Mouse (Mus musculus): Measurements from ENCODE around the gene Pax5. TPM values are rescaled to one million over a fixed set of nuclear protein-coding genes. Genes with fewer than 3 reads are reported as not detected.
A peak's percentile ranks its signal among the peaks of the same experiment; 100 is the strongest.

Gene Pax5
- total and polyA plus RNA-seq, 3 experiments, result not detected

DNA sequence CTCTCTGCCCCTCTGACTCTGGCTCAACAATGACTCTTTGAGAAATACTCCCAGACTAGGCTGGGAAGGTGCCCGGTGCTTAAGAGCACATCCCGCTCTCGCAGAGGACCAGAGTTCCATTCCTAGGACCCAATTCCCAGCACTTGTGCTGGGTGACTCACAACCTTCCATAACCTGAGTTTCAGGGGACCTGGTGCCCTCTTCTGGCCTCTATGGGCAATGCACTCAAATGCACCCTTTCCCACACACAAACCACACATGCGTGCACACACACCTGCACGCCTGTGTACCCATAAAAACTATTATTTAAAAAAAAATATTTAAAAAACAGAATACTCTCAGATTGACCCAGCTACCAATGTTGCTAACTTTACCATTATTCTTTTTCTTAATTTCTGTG lies 90.0 kb downstream of the Pax5 start:
- Histone ChIP-seq H3K36me3 (ENCODE audit: control insufficient read depth in 1 of 2, insufficient read depth in 2 of 2, low read length in 2 of 2) (no peaks in the 10 kb centered on the region), H3K27me3 (ENCODE audit: control insufficient read depth in 1 of 2, insufficient read depth in 2 of 2, low read length in 2 of 2) (no peaks in the 10 kb centered on the region; a peak in 1 of 4 replicates), H3K27ac (ENCODE audit: control insufficient read depth, low read depth, low read length) (no peak overlapping the region), H3K9ac (ENCODE audit: control insufficient read depth, low read depth, low read length, poor library complexity, severe bottlenecking) (no peak overlapping the region), H3K79me2 (ENCODE audit: control insufficient read depth, insufficient read depth, low read length, poor library complexity) (no peaks in the 10 kb centered on the region), H3K4me3 (ENCODE audit: control insufficient read depth in 1 of 2, insufficient read depth in 1 of 2, low read depth in 2 of 2, low read length in 2 of 2) (no peak overlapping the region), H3K9me3 (replicated peaks; ENCODE audit: insufficient read depth, low read length) (no peaks in the 10 kb centered on the region), H3K4me1 (ENCODE audit: control insufficient read depth in 1 of 2, insufficient read depth in 2 of 2, low read length in 2 of 2) (no peaks in the 10 kb centered on the region)
- peak; percentile 2 for DNase-seq (ENCODE audit: low read depth, low spot score)
- TF ChIP-seq USF1 (IDR thresholded peaks at IDR 0.05; ENCODE audit: low read depth, low read length) (no peak), TBP (IDR thresholded peaks at IDR 0.05; ENCODE audit: low read depth, low read length) (no peak), SMC3 (IDR thresholded peaks at IDR 0.05; ENCODE audit: low read depth, low read length) (peak; percentile 29), CTCF (IDR thresholded peaks at IDR 0.05 in 2 of 3, conservative IDR thresholded peaks at IDR 0.05 in 1 of 3; ENCODE audit: control insufficient read depth in 1 of 3, insufficient read depth in 1 of 3, low read depth in 2 of 3, low read length in 3 of 3, poor library complexity in 1 of 3, severe bottlenecking in 1 of 3) (peak; percentile 32 to 37 (median 35)), JUND (IDR thresholded peaks at IDR 0.05; ENCODE audit: low read depth, low read length) (no peak), POLR2A (IDR thresholded peaks at IDR 0.05; ENCODE audit: control insufficient read depth in 1 of 2, insufficient read depth in 1 of 2, low read depth in 1 of 2, low read length in 2 of 2, poor library complexity in 1 of 2) (no peak)

DNA sequence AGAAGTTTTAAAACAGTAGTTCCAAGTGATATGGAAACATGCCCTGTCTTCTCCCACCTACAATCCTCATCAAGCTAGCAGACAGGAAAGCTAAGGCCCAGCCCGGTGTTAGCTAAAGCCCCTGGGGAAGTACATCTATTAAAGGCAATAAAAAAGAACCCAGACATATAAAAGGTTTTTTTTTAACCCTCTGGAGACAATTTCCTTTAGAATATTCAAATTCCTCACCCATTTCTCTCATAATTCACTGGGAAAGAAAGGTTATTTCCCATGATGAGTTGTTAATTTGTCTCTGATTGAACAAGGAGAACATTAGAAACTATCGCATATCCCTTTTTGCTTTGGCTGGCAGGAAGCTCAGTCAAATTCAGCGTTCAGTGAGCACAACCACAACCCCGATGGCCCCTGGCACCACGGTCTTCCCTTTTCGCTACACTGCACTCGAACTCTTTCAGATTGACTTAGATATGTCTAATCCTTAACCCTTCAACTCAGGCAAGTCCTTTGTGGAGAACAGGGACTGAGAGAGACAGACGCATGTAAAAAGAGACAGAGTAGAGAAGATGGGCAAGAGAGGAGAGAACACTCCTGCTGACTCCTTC lies 96.1 kb downstream of the Pax5 start:
- no peaks in the 10 kb centered on the region for H3K9me3 ChIP-seq (replicated peaks; ENCODE audit: insufficient read depth, low read length)
- H3K36me3 ChIP-seq (ENCODE audit: control insufficient read depth in 1 of 2, insufficient read depth in 2 of 2, low read length in 2 of 2), result no peaks in the 10 kb centered on the region
- H3K79me2 ChIP-seq (ENCODE audit: control insufficient read depth, insufficient read depth, low read length, poor library complexity), result no peaks in the 10 kb centered on the region
- peaks cover 0 to 1% of the 10 kb centered on the region in 2 experiments; a peak in 1 of 4 replicates for H3K27me3 ChIP-seq (ENCODE audit: control insufficient read depth in 1 of 2, insufficient read depth in 2 of 2, low read length in 2 of 2)
- DNase-seq (ENCODE audit: low read depth, low spot score), result no peak
- H3K4me3 ChIP-seq (ENCODE audit: control insufficient read depth in 1 of 2, insufficient read depth in 1 of 2, low read depth in 2 of 2, low read length in 2 of 2), result no peak overlapping the region
- no peaks in the 10 kb centered on the region for H3K4me1 ChIP-seq (ENCODE audit: control insufficient read depth in 1 of 2, insufficient read depth in 2 of 2, low read length in 2 of 2)
- TF ChIP-seq SMC3 (IDR thresholded peaks at IDR 0.05; ENCODE audit: low read depth, low read length), result no peak
- TF ChIP-seq MYB (IDR thresholded peaks at IDR 0.05; ENCODE audit: low read depth, low read length), result no peak
- no peak for TF ChIP-seq MXI1 (IDR thresholded peaks at IDR 0.05; ENCODE audit: low read depth, low read length)
- no peak for TF ChIP-seq TBP (IDR thresholded peaks at IDR 0.05; ENCODE audit: low read depth, low read length)
- no peak for TF ChIP-seq SIN3A (IDR thresholded peaks at IDR 0.05; ENCODE audit: low read length)
- TF ChIP-seq MAX (IDR thresholded peaks at IDR 0.05; ENCODE audit: low read length), result no peak
- TF ChIP-seq UBTF (IDR thresholded peaks at IDR 0.05; ENCODE audit: borderline replicate concordance, insufficient read depth, low read depth, low read length), result no peak
- no peak for TF ChIP-seq GABPA (IDR thresholded peaks at IDR 0.05; ENCODE audit: low read depth, low read length)
- TF ChIP-seq KAT2A (conservative IDR thresholded peaks at IDR 0.05; ENCODE audit: low read depth, low read length), result no peak
- TF ChIP-seq USF1 (IDR thresholded peaks at IDR 0.05; ENCODE audit: low read depth, low read length), result no peak
- TF ChIP-seq ELF1 (IDR thresholded peaks at IDR 0.05; ENCODE audit: low read depth, low read length), result no peak
- TF ChIP-seq ZC3H11A (IDR thresholded peaks at IDR 0.05; ENCODE audit: low read depth, low read length), result no peak
- TF ChIP-seq TCF12 (IDR thresholded peaks at IDR 0.05; ENCODE audit: low read depth, low read length), result no peak
- TF ChIP-seq HCFC1 (IDR thresholded peaks at IDR 0.05; ENCODE audit: low read depth, low read length), result no peak
- TF ChIP-seq BHLHE40 (IDR thresholded peaks at IDR 0.05; ENCODE audit: borderline replicate concordance, low read depth, low read length), result no peak
- no peak for TF ChIP-seq ETS1 (IDR thresholded peaks at IDR 0.05; ENCODE audit: low read depth, low read length)
- no peak for TF ChIP-seq CTCF (IDR thresholded peaks at IDR 0.05 in 2 of 3, conservative IDR thresholded peaks at IDR 0.05 in 1 of 3; ENCODE audit: control insufficient read depth in 1 of 3, insufficient read depth in 1 of 3, low read depth in 2 of 3, low read length in 3 of 3, poor library complexity in 1 of 3, severe bottlenecking in 1 of 3)
- TF ChIP-seq POLR2AphosphoS2 (IDR thresholded peaks at IDR 0.05; ENCODE audit: low read length), result no peak
- H3K27ac ChIP-seq (ENCODE audit: control insufficient read depth, low read depth, low read length), result no peak overlapping the region
- H3K9ac ChIP-seq (ENCODE audit: control insufficient read depth, low read depth, low read length, poor library complexity, severe bottlenecking), result no peak overlapping the region

All from MEL (cell line).